Mouse (Mus musculus) ZHBTc4 (cell line): ENCODE measurements around the gene Piezo1.

Source experiments
- DNase-seq: peaks from one replicate; pipeline ENCODE4 v3.0.0-alpha.2; 2011; ENCODE audit warnings: low read depth, low spot score

Piezo1 gene

GRCm38 (mm10) chr8:122546811-122547453, 4.2 kb downstream of the Piezo1 start:
- DNase-seq: no peak

DNA sequence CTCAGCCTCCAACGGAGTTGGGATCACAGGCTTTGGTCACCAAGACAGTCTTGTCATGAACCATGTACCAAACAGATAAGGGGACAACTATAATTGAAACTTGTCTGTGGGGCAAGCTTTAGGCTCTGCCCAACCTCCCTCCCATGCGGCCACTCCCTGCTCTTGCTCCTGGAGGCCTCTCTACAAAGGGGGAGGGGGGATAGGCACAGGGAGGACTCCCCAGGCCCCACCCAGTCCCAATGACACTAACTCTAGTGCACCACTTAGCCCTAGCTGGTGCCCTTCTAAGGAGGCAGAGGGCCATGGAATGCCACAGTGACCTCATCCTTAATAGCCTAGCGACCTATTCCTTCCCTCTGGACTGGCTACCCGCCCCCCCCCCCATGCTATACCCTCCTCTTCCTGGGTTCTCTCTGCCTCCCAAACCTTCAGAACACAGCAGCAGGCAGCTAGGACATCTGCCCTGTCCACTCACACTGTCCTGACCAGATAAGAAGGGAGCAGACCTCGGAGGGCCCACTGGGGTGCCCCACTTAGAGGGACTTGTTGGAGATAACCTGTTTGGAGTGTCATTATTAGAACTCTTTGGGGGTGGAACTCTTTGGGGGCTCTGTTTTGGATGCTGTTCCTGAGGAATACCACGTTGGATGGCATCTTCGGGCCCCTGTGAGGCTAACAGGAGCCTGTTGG, 4.9 kb downstream of the Piezo1 start:
- DNase-seq: no peak

- no peak for DNase-seq
These were observed 7.0 kb downstream of the Piezo1 start for GRCm38 (mm10) chr8:122544138-122544537.

- no peak for DNase-seq
These were observed 12.6 kb downstream of the Piezo1 start for GRCm38 (mm10) chr8:122538310-122539076.

DNA sequence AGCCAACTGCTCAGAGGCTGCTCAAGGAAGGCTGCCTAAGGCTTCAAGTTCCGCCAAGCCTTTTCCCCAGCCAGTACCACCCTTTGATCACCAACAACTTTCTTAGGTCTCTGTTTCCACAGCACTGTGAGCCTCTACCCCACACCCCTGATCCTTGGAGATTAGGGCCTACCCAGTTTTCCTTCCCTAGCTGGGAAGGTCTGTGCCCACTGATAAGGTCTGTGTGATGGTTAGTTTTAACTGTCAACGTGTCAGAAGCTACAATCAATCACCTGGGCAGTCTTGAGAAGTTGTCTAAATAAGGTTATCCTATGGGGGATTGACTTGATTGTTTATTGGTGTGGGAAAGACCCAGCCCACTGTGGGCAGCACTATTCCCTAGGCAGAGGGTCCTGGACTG, 13.3 kb downstream of the Piezo1 start:
- DNase-seq: no peak

- DNase-seq: peak; percentile 90
These were observed 14.1 kb downstream of the Piezo1 start for GRCm38 (mm10) chr8:122537033-122537432.

DNA sequence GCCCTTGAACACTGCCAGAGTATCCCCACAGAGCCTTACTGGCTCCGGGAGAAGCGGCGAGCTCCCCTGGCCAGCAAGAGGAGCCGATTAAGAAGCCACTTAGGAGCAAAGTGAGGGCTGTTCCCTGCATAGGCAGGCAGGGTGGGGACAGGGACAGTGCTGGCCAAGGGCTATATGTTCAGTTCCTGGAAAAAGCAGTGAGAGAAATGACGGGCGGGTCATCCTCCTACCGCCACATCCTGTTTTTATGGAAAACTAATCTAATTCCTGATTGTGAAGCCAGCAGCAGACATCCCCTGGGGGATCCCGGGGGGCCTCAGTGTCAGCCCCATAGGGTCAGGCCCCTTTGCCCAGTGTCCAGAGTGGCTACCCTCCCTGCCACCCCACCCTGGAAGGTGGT, 19.8 kb downstream of the Piezo1 start:
- no peak for DNase-seq

GRCm38 (mm10) chr8:122529159-122529558, 22.0 kb downstream of the Piezo1 start:
- DNase-seq: no peak

- DNase-seq: no peak
These were observed 23.2 kb downstream of the Piezo1 start for GRCm38 (mm10) chr8:122527937-122528336.

GRCm38 (mm10) chr8:122526526-122527170, 24.5 kb downstream of the Piezo1 start:
- DNase-seq: no peak

- no peak for DNase-seq
These were observed 25.0 kb downstream of the Piezo1 start for GRCm38 (mm10) chr8:122526084-122526483.

GRCm38 (mm10) chr8:122525004-122525403, 26.1 kb downstream of the Piezo1 start:
- no peak for DNase-seq

DNA sequence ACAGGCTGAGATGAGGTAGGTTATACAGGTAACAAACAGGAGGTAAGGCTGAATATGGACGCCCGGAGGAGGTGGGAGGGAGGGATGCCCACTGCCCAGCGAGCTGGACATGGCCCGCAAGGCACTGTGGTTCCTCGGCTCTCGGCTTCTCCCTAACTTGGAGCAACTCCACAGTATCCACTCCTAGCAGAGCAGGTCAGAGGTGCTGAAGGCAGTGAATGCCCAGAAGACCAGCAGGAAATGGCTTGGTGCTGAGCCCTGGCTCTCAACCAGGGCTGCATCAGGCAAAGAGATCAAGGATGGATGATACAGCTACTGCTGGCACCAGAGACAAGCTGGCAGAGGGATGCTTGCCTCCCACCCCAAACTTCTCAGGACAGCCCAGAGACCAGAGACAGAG, 26.6 kb downstream of the Piezo1 start:
- DNase-seq: no peak

- peak; percentile 50 for DNase-seq
These were observed 27.3 kb downstream of the Piezo1 start for GRCm38 (mm10) chr8:122523652-122524360.

DNA sequence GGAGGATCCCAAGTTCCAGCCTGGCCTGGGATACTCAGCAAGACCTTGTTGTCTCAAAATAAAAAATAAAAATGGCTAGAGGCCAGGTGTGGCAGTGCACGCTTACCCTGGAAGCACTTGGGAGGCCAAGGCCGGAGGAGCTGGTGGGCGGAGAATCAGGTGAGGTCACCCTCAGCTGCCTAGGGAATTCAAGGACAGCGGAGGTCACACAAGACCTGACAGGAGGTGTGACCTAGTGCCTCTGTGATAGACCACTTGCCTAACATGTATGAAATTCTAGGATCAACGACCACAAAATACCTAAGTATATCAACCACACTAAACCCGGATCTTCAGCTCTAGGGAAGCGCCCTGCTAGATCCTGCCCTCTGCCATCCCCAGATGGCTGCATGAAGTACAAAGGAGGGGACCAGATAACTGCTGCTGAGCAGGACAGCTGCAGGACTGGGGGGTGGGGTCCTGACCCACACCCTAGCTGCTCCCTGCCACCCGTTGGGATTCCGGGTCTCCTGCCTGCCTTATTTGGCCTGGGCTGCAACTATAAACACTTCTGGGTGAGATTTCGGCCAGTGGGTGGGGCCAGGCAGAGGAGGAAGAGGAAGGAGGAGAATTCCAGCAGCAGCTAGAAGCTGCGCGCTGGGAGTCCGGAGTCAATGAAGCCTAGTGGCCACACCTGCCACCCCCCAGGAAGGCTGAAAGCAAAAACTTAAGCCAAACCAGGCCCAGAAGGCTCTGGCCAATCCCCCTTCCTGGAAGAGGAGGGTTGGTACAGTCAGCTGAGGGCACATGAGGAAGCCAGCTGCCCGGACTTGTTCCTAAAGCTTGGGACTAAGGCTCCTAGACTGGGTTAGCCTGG, 28.1 kb downstream of the Piezo1 start:
- peak; percentile 96 for DNase-seq

GRCm38 (mm10) chr8:122520611-122521010, 30.5 kb downstream of the Piezo1 start:
- DNase-seq: no peak

- DNase-seq: peak; percentile 38
These were observed 33.5 kb downstream of the Piezo1 start for GRCm38 (mm10) chr8:122517541-122518190.

GRCm38 (mm10) chr8:122515699-122516098, 35.4 kb downstream of the Piezo1 start:
- DNase-seq: no peak

GRCm38 (mm10) chr8:122512392-122512791, 38.7 kb downstream of the Piezo1 start:
- no peak for DNase-seq

DNA sequence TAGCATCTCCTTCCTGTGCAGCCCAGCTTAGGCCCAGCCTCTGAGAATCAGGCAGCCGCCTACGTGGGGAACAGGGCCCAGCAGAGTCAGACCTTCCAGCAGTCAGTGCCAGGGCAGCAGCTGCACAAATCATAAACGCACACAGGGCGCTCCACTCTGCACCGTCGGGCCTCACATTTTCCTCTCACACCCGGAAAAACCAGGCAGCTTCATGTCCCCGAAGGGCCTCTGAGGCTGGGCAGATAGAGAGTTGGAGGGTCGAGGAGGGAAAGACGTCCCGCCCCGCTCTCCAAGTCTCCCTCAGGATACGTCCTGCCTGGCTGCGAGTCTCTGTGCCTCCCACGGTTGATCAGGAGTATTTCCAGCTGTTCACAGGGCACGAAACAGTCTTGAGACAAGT, 39.6 kb downstream of the Piezo1 start:
- DNase-seq: no peak
